Mouse (Mus musculus) erythroblast, embryonic 14.5 days (primary cell): ENCODE results near the gene Enho.

Experiments
- GATA1 ChIP-seq: IDR thresholded peaks from 2 replicates; pipeline ENCODE4 v1.6.1; 2012; ENCODE audit warnings: low read length, inconsistent platforms, mixed read lengths
- TAL1 ChIP-seq: IDR thresholded peaks from 3 replicates; pipeline ENCODE4 v1.6.1; 2012; ENCODE audit warnings: low read length, inconsistent platforms, mixed read lengths

DNA sequence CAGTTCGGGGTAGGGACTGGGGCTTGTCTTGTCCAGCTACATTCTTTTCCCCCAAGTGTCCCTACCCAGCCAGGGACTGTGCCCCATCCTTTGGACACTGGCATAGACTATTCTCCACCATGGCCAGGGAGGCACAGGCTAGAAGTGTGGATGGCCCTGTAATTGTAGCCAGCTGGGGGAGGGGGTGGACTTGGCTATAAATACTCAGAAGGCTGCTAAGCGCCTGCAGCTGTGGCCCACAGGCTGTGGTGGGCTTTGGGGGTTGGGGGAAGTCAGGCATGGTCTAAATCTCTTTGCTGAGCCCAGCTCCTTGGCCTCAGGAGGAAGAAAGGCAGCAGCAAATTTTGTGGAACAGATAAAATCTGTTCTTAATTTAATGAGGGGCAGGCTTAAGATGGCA lies 4.2 kb downstream of the Enho start:
- TF ChIP-seq GATA1 (no peak), TAL1 (no peak)
